Comparison of ENCODE assay signal across 8 mouse cellular contexts in genomic region chr7:63937236-63938065, GRCm38 (mm10). TPM values are rescaled to one million over a fixed set of nuclear protein-coding genes. Genes with fewer than 3 reads are reported as not detected.
DNase-seq lines count a peak whose midpoint lies in the region; ATAC-seq and TF ChIP-seq lines count a peak whose summit lies in the region.

No protein-coding gene starts in this region.

- no peaks in the 10 kb centered on the region for H3K9me3 ChIP-seq in embryonic facial prominence, embryonic 10.5 days
- no peaks in the 10 kb centered on the region for H3K9me3 ChIP-seq in liver, postnatal 0 days (ENCODE audit: low read length)
- no peaks in the 10 kb centered on the region for H3K9me3 ChIP-seq in neural tube, embryonic 12.5 days

- TF ChIP-seq CTCF in liver, postnatal 0 days (IDR thresholded peaks at IDR 0.05; ENCODE audit: low read depth) = no peak

- H3K4me2 ChIP-seq in liver, postnatal 0 days (ENCODE audit: low read depth, low read length) = peak overlapping the region; percentile 98
- peak overlapping the region; percentile 89 for H3K4me2 ChIP-seq in neural tube, embryonic 12.5 days (replicated peaks)

- H3K4me3 ChIP-seq in embryonic facial prominence, embryonic 10.5 days = peak overlapping the region; percentile 76
- peak overlapping the region; percentile 88 for H3K4me3 ChIP-seq in liver, postnatal 0 days (ENCODE audit: low read depth, low read length)
- H3K4me3 ChIP-seq in neural tube, embryonic 12.5 days = peak overlapping the region; percentile 94

- ATAC-seq in liver, postnatal 0 days = peak; percentile 47
- ATAC-seq in neural tube, embryonic 12.5 days (ENCODE audit: low FRiP score, low read depth) = peak; percentile 7

- peak; percentile 87 for DNase-seq in 416B (ENCODE audit: low read depth)
- peak; percentile 92 for DNase-seq in adrenal gland, postnatal 10 days
- peak; percentile 84 for DNase-seq in embryonic facial prominence, embryonic 10.5 days (ENCODE audit: low spot score)
- peak; percentile 91 to 92 for DNase-seq in heart, adult 9 months (ENCODE audit: low spot score in 2 of 2)
- peak; percentile 92 for DNase-seq in kidney, adult 9 months
- peak; percentile 94 for DNase-seq in liver, postnatal 0 days
- DNase-seq in testis, postnatal 14 days (ENCODE audit: low spot score) = peak; percentile 84

- peak overlapping the region; percentile 97 for H3K9ac ChIP-seq in liver, postnatal 0 days (replicated peaks)
- peak overlapping the region; percentile 97 for H3K9ac ChIP-seq in neural tube, embryonic 12.5 days

- no peak for TF ChIP-seq EP300 in liver, postnatal 0 days (IDR thresholded peaks at IDR 0.05; ENCODE audit: low read depth)

- peak overlapping the region; percentile 94 for H3K27ac ChIP-seq in embryonic facial prominence, embryonic 10.5 days (replicated peaks)
- H3K27ac ChIP-seq in liver, postnatal 0 days (ENCODE audit: low read depth) = peak overlapping the region; percentile 96
- H3K27ac ChIP-seq in neural tube, embryonic 12.5 days = peak overlapping the region; percentile 94

- WGBS in embryonic facial prominence, embryonic 10.5 days = under 1% methylated on average over 86 of the region's 88 CpGs
- WGBS in liver, postnatal 0 days (ENCODE audit: insufficient replicate concordance) = 3% methylated on average over 62 of the region's 88 CpGs
- WGBS in neural tube, embryonic 12.5 days = under 1% methylated on average over 85 of the region's 88 CpGs

- peaks cover 17% of the 10 kb centered on the region for H3K27me3 ChIP-seq in embryonic facial prominence, embryonic 10.5 days (replicated peaks; ENCODE audit: low read depth, poor library complexity, severe bottlenecking)
- no peaks in the 10 kb centered on the region for H3K27me3 ChIP-seq in liver, postnatal 0 days (ENCODE audit: insufficient read depth, low read length)
- no peaks in the 10 kb centered on the region for H3K27me3 ChIP-seq in neural tube, embryonic 12.5 days (replicated peaks)

- no peaks in the 10 kb centered on the region for H3K36me3 ChIP-seq in embryonic facial prominence, embryonic 10.5 days (replicated peaks)
- no peaks in the 10 kb centered on the region; the same call in 1 of the 2 replicates for H3K36me3 ChIP-seq in liver, postnatal 0 days (replicated peaks; ENCODE audit: insufficient read depth, low read length)
- no peaks in the 10 kb centered on the region for H3K36me3 ChIP-seq in neural tube, embryonic 12.5 days

- peaks cover 50% of the 10 kb centered on the region for H3K4me1 ChIP-seq in embryonic facial prominence, embryonic 10.5 days
- H3K4me1 ChIP-seq in liver, postnatal 0 days (ENCODE audit: insufficient read depth) = peaks cover 57% of the 10 kb centered on the region
- peaks cover 29% of the 10 kb centered on the region for H3K4me1 ChIP-seq in neural tube, embryonic 12.5 days

RNA-seq across cellular contexts. Expression of gene Klf13, which starts 1.3 kb away (rescaled TPM):
- total RNA-seq in adrenal gland, postnatal 10 days (2021) = 10 to 100 TPM; 65.9 to 80.6 TPM
- 22.1 and 23.9 TPM in 2 replicates for polyA plus RNA-seq in embryonic facial prominence, embryonic 10.5 days (2016; fragmentation: Nextera tagmentation; extraction: Ambion mirVana)
- polyA plus RNA-seq in liver, postnatal 0 days (2015; fragmentation: Nextera tagmentation; extraction: Ambion mirVana) = 25.5 and 25.7 TPM in 2 replicates
- polyA plus RNA-seq in neural tube, embryonic 12.5 days (2016; fragmentation: Nextera tagmentation; extraction: Ambion mirVana) = 34.0 and 34.5 TPM in 2 replicates

RNA-seq across cellular contexts. Expression of gene E030018B13Rik, which starts 20.8 kb away (rescaled TPM):
- total RNA-seq in adrenal gland, postnatal 10 days (2021) = not detected
- polyA plus RNA-seq in embryonic facial prominence, embryonic 10.5 days (2016; fragmentation: Nextera tagmentation; extraction: Ambion mirVana) = not detected in 2 replicates
- polyA plus RNA-seq in liver, postnatal 0 days (2015; fragmentation: Nextera tagmentation; extraction: Ambion mirVana) = 0.14 TPM in 1 of 2 replicates, not detected in the other
- polyA plus RNA-seq in neural tube, embryonic 12.5 days (2016; fragmentation: Nextera tagmentation; extraction: Ambion mirVana) = 0.19 TPM in 1 of 2 replicates, not detected in the other

Comparison
In these comparisons a context has a peak if more than half of its experiments do, and no peak if none do; other contexts are left out.
1. Peak in every context shown above with its lines: DNase-seq, ATAC-seq, H3K4me3 ChIP-seq and H3K27ac ChIP-seq.